Mouse (Mus musculus) testis, postnatal 14 days (tissue): ENCODE measurements around the gene 1700029I15Rik.
"Not testable (repeated sequence)": the region's sequence is repeated elsewhere in the genome, so short reads cannot be mapped to it uniquely, and the experiment has no call there.

Experiments
- DNase-seq: peaks from one replicate; pipeline ENCODE4 v3.0.0; 2021; ENCODE audit warnings: low spot score

The 1700029I15Rik gene

DNA sequence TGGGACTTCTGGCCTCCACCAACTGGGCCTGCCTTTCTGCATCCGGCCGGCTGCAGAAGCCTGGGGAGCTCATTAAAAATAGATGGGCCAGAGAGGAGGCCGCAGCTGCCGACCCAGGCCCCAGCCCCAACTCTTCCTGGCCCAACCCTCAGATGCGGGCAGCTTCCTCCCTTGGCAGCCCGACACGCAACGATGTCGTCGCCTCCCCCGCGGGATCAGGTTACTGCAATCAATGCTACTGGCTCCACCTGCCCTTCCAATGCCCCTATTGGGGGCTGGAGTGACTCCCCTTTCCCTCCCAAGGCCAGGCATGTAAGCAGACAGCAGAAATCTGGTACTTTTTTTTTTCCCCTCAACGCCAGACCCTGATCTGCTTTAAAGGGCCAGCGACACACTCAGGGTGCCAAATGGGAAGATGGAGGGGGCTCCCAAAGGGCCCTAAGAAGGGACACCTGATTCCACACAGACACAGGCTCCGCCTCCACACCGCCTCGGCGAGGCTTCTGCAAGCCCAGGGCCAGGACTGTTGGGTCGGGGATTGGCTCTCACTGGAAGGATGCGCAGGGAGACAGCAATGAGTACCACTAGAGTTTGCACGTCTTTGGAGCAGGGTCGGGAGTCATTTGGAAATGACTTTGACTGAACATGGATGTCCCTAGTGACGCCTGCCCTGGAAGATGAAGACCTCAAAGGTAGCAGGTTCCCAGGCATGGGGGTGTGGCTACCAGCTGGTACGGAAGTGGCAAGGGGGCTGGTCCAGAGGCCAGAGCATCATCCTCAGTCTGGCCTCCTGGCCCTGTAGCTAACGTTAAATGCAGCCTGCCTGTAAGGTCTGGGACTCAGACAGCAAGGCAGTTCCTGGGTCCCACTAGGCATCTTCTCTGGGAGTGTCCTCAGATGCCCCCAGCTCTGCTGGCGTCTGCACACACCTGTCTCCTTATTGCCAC, 10.3 kb downstream of the 1700029I15Rik start:
- no peak for DNase-seq

DNA sequence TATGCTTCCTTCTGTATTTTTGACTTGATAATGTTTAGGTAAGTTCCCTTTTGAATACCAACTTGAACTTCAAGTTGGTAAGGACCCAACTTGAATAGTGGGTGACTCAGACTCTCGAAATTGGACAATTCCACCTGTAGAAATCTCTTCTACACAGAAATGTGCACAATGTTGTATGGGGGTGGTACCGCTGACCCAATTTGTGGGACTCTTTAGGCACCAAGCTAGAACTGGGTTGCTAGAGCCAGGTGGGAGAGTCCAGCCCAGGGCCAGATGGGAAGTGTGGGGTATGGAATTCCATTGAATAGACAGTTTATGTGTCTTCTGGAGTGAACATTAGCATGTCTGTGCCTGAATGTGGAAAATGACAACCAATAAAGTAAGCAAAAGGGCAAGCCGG, 13.2 kb downstream of the 1700029I15Rik start:
- DNase-seq, result no peak

DNA sequence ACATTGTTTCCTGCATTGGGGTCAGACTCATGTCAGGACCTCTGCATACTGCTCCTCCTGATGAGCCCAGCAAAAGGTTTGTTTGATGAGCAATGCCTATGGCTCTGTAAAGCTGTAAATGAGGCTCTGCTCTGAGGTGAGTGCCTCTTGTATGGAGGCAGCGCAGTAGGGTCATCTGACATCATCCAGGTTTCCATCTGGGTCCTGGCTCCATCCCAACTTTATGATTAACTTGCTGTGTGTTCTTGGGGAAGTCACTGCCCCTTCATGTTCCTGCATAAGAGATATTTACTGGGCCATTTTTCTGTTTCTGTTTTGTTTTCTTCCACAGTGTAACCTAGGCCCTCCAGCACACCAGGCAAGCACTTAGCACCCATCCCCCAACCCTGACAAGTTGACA, 15.1 kb downstream of the 1700029I15Rik start:
- DNase-seq, result no peak

DNA sequence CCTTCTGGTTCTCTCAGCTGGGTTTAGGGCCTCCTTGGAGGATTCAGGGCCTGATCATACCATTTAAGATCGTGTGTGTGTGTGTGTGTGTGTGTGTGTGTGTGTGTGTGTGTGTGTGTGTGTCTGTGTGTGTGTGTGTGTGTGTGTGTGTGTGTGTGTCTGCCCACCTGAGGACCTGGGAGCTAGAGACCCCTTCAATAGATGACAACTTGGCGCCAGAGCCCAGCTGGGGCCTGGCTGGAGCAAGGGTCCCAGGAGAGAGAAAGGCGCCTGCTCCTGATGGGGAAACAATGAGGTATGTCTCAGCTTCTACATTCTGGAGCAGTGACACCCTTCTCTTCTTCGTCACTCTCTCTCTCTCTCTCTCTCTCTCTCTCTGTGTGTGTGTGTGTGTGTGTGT, 17.5 kb downstream of the 1700029I15Rik start:
- not testable (repeated sequence) for DNase-seq

DNA sequence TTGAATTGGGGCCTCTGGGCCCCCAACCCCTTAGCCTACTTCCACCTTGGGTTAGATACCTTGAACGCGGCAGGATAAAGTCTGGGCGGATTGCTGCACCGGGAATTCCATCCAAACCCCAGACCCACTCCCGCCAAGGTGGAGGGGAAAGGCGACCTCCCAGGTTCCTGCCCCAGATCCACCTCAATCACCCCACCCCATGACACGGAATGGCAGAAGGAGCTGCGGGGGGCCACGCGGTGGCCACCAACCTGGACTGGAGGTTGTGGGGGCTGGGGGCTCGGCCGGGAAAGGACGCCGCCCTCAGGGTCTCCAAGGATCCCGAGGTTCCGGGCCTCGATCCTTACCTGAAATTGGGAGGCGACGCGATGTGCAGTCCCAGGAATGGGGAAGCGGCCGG, 18.3 kb downstream of the 1700029I15Rik start:
- no peak for DNase-seq

DNA sequence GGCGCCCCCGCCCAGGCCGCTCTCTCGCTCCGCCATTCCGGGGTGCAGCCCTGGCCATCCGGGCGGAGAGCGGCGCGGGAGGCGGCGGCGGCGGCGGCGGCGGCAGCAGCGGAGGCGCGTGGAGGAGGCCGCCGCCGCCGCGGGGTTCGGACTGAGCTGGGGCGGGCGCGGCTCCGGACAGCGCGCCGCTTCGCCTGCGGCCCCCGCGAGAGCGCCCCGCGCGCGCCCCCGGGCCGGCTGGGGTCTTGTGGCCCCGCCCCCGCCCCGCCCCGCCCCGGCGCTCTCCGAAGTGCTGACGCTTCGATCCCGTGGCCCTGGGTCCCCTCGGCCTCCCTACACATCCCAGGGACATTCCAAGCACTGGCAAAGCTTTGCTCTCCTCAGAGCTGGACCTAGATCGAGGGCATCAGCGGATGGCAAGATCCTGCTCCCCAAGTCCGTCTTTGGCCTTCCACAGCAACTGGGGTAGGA, 18.8 kb downstream of the 1700029I15Rik start, which contains the start of gene Mapk8ip1:
Gene Mapk8ip1 (minus strand): TSS at position 173 of the 471 bp plus-strand sequence.
- DNase-seq, result no peak

DNA sequence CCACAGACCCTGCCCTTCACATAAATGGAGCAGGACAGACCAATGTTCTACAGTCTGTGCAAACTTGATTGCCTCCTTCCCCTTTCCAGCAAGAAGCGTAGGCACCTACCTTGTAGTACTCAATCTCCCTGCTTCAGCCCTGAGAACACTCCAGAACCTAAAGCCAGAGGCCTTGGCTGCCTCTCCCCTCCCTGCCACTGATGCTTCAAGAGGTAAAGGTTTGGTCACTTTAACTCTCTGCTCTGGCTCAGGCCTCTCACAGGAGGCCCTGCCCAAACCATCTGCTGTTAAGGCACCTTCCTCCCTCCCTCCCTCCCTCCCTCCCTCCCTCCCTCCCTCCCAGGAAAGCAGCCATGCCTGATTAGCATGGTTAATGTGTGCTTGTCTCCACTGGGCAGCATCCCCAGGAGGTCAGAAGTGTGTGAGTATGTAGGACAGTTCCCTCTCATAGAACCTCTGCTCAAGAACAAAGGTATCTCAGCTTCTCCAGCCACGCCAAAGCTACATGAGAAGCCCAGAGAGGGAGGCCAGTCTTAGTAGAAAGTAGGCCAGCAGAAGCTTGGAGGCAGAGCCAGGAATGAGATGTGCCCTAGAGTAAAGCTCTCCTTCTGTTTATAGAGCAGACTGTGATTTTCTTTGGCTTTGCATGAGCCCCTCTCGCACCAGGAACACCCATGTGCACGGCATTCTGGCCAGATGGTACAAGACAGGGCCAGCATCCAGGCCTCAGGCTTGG, 20.4 kb downstream of the 1700029I15Rik start:
- no peak for DNase-seq

DNA sequence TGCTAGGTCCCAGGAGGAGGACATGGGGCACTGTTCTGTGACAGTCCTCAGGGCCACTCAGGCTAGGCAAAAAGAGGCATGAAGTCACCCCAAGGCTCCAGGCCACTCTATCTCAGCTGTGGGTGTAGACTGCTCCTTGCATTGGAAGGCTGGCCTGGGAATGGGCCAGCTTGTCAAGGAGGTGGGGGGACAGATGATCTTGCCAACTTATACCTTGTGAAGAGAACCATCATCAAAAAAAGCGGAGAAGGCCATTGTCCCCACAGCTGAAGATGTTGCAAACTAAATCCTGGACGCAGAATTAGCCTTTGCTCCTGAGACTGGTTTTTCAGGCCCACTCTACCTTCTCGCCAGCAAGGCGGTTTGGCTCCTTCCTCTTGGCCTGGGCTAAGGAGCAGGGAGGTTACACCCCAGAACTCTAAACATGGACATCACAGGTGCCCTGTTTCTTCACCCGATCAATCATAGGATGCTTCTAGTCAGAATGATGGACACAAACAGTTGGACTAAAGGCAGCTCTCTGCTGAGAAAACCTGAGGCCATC, 21.5 kb downstream of the 1700029I15Rik start:
- no peak for DNase-seq

DNA sequence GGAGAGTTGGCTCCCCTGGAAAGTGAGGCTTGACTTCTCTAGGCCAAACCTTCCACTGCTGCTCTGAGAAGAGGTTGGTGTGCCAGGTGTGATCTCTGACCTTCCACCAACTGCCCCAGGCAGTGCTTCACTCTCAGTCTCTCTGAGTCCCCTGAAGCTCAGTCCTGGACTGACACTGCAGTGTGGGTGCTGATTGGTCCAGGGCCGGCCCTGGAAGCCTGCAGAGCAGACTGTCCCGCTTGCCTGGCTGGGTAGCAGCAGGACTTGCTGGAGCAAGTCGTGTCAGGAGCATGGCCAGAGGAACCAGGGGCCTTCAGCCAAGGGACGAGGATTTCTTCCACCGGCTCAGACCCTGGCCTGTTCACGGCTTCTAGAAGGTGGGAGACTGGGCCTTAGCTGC, 22.4 kb downstream of the 1700029I15Rik start:
- DNase-seq, result no peak

DNA sequence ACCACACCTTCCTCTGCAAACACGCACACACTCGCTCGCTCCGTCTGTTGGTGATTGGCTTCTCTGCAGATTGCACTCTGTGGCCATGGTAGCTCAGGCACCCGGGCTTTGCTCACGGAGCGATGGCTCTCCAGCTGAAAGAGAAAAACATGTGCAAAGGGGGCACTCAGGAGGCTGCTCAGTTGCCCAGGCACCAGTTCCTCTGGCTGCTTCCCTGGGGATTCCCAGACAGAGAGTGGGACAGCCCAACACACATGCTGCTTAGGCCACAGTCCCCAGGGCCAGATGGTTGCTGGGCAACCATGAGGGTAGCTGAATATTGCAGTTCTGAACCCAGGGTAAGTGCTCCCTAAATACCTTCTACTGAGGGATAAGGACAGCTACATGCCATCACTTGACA, 23.3 kb downstream of the 1700029I15Rik start:
- DNase-seq, result no peak

DNA sequence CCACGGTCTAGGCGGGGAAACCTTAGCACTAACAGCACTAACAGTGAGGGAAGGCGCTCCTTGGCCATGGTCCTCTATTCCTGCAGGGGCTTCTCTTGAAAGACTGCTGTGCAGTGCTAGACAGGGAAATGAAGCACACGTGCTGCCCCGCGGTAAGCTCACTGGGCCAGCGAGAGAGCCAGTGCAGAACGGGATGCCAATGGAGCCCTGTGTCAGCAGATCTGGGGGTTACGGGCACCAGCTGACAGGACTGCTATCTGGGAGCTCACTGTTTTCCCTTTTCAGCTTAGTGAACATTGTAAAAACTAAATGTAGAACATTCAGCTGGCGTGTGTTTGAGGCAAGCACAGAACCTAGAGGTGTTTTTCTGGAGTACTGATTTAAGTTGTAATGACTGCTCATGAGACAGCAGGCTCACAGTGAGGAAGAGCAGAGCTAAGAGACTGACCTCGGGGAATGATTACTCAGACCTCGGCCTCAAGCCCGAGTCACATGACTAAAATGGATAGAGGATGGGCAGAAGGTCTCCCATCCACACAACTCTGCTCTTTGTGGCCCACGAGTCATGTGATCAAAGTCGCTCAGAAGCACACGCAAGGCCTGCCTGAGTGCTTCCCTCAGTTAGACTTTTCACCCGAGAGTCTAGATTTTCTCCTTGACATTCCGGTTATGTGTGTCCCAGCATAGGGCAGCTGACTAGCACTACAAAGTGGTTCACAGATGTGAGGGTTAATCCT, 26.1 kb downstream of the 1700029I15Rik start:
- no peak for DNase-seq

DNA sequence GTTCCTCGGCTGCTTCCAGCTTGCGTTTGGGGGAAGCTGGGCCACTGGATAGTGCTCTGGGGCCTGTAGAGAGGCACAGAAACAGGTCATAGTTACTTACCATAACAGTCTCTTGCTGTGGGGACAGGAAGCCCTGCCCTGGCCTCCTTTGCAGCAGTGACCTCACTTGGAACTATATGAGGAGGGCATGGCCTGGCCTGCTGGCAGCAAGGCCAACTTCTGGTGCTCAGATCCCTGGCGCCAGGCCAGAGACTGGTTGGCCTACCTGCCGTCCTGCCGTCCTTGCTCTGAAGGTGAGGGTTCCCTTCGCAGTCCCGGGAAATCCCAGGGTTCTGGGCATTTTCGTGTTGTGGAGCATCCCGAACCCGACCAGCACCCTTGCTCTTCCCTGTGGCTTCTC, 29.4 kb downstream of the 1700029I15Rik start:
- DNase-seq, result no peak

DNA sequence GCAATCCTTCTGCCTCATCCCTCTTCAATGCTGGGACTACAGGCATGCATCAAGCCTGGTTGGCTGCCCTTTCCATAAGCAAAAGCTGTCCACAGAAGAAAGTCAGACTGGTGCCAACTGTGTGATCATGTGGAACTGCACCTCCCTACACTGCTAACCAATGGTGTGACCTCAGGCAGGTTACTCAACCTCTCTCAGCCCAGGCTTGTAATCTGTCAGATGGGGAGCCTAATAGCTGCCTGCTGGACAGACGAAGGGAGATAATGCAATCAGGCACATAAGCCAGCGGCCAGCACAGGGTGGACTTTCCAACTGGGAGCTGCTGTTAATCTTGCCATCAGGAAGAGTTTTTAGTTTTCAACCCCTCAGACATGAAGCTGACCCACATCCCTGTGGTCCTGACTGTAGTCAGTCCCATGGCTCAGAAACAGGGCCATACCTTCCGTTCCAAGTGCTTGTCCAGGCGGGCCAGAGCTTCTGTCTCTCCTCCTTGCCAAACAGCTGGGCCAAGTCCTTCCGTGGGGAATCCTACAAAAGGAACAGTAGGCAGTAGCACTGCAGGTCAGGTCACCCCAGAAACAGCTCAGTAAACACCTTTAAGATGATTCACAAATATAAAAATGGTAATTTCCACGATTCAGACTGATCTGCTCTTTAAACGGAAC, 39.5 kb downstream of the 1700029I15Rik start:
- no peak for DNase-seq

DNA sequence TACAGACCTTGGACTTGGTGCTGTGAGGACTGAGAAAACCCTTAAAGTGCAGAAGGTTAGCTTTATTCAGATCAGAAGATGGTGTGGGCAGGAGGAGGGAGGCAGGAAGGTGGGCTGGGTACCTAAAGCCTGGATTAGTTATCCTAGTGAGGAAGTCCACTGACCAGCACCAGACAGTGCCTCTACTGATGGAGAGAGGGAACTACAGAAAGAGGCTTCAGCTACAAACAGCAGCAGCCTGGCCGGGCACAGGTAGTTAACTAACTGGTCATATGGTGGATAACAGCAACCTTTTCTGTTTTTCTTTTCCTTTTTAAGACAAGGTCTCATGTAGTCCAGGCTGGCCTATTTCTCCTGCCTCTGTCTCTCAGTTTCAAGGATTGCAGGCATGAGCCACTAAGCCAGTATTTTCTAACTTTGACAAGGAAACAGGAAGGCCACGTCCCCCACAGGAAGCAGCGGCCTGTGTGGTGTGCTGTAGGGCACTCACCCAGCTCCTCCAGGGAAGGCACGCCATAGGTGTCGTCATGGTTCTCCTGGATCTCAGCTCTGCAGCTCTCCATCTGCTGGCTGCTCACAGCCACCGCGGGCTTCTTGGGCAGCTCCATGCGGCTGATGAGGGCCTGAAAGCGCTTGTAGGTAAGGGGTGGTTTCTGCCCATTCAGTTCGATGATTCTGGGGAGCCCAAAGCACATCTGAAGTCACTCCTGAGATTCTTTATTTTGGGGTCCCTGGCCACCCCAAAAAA, 40.2 kb downstream of the 1700029I15Rik start:
- DNase-seq, result no peak

DNA sequence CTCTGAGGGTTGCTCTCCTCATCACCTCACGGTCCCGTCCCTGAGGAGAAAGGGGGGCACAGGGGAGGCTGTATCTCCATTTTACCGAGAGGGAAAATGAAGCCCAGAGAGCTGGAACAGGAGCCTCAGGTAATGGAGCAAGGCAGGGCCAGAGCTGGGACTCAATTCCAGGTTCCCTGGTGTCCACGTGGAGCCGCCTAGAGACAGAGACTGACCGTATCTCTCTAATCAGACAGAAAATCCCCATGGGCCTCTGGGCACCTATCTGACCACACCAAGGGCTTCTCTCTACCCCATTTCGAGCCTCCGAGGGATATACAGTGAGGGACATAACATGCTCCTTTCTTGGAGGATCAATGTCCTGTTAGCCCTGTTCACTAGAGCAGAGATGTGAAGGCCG, 40.8 kb downstream of the 1700029I15Rik start:
- DNase-seq, result no peak

DNA sequence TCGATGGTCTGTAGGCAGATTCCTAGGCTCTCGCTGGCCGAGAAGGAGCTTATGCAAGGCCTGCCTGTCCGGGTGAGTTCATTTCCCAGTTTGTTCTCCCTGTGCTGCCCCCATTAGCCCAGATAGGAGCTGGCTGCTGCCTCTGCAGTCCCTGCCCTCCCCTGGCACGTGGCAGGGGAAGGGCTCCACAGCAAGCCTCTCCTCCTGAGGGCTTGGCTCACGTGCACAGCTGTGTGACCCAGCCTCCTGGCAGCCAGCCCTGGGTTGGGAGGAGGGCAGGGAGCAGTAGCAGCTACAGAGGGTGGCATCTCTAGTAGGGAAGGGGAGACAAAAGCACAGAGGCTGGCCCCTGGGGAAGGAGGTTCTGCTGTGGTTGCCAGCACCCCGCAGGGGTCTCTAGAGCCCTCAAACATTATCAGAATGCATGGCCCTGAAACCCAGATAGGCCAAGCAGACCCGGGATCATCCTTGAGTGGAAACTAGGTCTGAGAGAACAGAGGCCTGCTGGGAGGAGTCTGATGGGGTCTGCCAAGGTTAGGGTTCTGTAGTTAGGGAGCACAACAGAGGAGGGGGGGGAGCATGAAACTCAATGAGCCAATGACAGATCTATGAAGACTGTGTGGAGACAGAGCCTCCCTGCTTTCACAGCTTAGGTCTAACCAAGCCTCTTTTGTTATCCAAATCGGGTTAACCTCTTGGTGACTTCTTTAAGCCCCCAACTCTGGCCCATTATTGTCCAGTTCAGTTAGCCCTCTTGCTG, 41.5 kb downstream of the 1700029I15Rik start:
- DNase-seq, result peak; percentile 88

DNA sequence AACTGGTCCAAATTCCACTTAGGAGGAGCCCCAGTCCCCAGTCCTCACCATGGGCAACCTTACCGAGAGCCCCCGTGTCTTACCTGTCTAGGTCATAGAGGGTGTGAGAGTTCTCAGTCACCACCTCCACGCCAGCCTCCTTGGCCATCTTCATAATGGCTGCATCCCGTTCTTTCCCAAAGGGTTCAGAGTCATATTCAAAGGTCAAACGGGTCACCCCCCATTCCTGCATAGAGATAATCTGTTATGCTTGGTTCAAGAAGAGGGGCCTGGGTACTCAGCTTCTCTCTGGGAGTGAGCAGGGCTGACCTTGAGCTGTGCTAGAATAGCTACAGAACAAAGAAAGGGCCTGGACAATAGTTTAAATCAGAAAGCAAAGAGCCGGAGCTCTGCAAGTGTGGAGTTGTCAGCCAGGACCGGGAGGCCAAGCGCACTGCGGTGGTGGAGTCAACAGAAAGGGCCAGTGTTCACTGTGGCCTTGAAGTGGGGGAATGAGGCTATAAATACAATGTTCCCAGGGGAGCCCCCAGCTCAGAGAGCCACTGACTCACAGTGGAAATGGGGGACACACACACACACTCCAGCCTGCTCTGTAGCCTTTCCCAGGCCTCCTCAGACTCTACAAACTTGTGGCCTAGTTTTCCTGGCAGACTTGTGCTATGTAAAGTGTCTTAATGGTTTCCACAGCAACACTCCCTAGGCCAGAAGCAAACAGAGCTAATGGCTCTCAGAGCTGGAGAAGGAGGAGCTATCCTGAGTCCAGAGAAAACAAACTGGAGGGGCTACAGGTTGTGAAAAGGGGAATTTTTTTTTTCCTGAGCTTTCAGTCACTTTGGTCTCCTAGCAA, 42.3 kb downstream of the 1700029I15Rik start:
- peak; percentile 72 for DNase-seq

DNA sequence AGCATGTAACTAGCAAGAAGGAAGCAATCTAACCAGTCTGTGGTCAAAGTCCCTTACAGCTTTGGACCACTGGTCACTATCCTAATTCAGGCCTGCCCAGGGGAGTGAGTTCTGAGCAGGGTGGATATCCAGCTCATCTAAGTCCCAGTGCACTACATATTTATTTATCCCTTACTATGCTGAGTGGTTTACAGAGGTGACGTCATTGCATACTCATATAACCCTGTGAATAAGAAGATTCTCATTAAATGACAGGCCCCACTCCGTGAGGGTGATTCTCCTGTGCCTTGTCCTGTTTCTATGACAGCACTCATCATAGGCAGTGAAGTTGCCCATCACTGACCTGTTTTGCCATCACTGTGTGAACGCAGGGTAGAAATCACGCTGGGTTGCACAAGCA, 43.0 kb downstream of the 1700029I15Rik start:
- DNase-seq, result no peak

DNA sequence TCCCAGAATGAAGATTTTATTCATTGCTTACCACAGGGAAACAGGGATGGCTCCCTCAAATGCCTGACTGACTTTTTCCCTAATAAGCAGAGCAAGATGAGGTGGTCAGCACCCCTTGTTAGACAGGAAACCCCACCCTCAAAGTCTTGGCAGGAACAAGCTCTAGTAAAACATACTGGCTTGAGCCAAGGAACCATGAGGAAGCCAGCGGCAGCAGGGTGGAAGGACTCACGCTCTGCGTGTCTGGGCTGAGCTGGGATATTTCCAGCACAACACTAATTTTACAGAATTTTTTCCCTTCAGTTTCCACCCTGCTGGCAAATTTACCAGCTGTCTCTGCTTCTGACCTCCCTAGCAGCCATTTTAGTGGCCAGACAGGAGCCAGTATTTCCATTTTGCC, 44.1 kb downstream of the 1700029I15Rik start:
- DNase-seq, result peak; percentile 34
